Mouse (Mus musculus): ENCODE data around the gene Apoc2.

GRCm38 (mm10) chr7:19715239-19716054 is 37.7 kb upstream of the Apoc2 start, which contains the start of gene Tomm40:
- TF ChIP-seq CTCF (IDR thresholded peaks at IDR 0.05; ENCODE audit: low read depth) (no peak), EP300 (IDR thresholded peaks at IDR 0.05; ENCODE audit: low read depth) (no peak)

All from heart, postnatal 0 days (tissue).